Mouse (Mus musculus): ENCODE data around the gene Map2k2. TPM values are rescaled to one million over a fixed set of nuclear protein-coding genes. Genes with fewer than 3 reads are reported as not detected.
"Not testable (repeated sequence)": the region's sequence is repeated elsewhere in the genome, so short reads cannot be mapped to it uniquely, and the experiment has no call there.

Map2k2 gene
- polyA plus RNA-seq (2012; rRNA removed) = 212 and 265 TPM in 2 replicates

DNA sequence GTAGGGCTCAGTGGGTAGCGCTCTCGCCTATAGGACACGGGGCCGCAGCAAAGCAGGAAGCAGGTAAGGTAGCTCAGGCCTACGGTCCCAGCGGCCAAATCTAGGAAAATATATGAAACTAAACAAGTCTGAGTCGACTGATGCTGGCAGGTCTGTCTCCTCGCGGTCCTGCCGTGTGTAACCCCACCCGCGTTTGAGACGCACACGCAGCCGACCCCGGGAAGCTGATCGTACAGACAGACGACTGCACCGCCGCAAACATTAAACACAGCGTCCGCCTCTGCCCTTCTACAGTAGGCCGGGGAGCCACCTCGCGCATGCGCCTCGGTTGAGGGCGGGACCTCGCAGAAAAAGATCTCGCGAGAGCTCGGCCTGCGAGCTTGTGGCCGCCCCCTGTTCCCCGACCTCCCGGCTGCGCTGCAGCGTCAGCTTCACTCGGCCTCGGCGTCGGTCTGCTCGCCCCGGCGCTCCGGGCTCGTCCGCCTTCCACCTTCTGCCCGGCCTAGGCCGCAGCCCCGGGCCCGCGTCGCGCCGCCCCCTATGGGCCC is at the start of gene Map2k2:
TSS of gene Map2k2 (plus strand) at position 351 of the 548 bp plus-strand sequence.
- DNase-seq (ENCODE audit: low read depth, low spot score) = no peak
- under 1% methylated on average over 55 of the region's 56 CpGs for WGBS

DNA sequence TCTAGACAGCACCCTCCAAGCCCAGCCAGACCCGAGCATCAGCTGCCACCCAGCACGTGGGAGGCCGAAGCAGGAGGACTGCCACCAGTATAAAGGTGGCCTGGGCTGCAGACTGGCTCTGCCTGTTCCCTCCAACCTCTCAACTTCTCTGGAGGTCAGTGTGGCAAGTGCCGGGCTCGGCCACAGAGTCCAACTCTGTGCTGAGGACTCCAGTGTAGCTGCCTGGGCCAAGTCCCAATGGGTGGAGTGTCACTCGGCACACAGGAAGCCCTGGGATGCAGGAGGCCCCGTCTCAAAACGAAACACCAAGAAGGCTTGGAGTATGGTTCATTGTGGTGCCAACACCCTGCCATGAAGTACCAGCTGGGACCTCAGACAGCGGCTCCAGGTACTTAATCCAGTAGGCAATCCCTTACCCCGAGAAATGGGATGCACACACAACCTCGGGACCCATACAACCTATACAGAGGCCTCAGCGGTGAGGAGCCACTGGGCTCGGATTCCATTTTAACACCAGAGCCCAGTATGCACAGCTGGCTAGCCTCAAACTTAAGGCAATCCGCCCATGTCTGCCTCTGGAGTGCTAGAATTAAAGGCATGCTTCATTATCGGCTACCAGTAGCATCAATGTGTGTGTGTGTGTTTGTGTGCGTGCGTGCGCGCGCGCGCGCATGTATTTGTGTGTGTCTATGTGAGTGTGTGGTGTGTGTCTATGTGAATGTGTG is 48.1 kb upstream of the Map2k2 start:
- 77% methylated on average over 23 of the region's 23 CpGs for WGBS
- no peak for DNase-seq (ENCODE audit: low read depth, low spot score)

DNA sequence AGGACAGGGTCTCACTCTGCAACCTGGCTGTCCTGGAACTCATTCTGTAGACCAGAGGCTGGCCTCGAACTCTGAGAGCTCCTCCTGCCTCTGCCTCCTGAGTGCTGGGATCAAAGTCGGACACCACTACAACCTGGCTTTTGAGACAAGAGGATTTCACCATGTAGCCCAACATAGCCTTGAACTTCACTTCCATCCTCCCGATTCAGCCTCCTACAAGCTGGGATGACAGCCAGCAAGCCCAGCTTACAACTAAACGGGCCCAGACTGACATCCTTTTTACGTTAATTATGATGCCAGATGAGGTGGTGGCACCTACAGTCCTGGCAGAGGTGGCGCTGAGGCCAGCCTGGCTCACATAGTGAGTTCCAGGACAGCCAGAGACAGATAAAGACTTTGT is 46.8 kb upstream of the Map2k2 start:
- WGBS = 47% methylated on average over 6 of the region's 6 CpGs
- no peak for DNase-seq (ENCODE audit: low read depth, low spot score)

DNA sequence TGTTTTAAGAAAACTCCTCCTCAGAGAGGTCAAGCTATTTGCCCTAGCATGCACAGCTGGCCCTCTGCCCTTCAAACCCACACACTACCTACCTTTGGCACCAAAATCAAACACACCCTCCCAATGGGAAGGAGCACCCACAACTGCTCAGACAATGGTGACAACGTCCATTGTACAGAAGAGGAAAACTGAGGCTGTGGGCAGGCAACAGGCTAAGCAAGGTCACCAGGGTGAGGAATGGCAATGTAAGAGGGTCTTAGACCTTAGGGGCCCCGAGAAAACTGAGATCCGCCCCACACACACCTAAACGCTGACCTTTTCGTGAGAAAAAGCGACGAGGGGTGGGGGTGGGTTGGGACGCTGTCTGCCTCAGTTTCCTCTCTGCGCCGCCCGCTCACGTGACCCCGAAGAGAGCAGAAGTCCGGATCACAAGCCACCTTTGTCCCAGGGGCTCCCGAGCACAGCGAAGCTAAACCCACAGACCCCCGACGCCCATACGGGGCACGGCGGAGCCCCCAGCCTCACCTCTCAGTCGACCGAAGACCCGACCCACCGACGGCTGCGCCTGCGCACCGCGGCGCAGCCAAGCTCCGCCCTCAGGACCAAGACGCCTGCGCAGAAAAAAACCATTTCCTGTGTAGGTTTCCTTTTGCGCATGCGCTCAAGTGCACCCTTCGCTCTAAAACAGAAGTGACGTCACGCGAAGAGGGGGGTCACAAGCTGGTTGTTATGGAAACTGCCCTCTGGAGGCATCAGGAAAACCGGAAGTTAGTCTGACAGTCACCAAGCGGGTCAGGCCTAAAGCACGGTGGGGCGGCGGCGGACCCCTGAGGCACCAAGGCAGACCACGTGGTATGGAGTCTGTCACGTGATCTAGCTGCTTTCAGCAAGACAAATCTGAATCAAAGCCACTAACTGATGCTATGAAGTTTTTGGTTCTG is 45.8 kb upstream of the Map2k2 start, which contains the start of gene Sgta:
TSS of gene Sgta (minus strand) at position 579 of the 941 bp plus-strand sequence.
- WGBS = under 1% methylated on average over 48 of the region's 48 CpGs
- peak; percentile 99 for DNase-seq (ENCODE audit: low read depth, low spot score)

DNA sequence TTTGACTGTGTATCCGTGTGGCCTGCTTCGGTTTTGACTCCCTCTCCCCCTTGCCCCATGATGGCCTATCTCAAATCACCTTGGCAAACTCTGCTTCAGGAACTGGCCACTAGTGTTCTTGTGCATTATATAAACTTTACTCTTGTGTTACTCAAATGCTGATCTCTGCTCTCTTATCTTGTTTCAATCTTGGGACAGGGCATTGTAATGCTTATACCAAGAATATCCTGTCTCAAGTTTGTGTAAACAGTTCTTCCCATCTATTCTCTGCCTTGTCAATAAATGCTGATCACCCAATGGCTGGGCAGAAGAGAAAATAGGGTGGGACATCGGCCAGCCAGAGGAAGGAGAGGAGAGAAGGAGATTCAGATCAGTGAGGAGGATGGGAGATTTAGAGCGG is 43.0 kb upstream of the Map2k2 start:
- WGBS = 61% methylated on average over 4 of the region's 4 CpGs
- no peak for DNase-seq (ENCODE audit: low read depth, low spot score)

DNA sequence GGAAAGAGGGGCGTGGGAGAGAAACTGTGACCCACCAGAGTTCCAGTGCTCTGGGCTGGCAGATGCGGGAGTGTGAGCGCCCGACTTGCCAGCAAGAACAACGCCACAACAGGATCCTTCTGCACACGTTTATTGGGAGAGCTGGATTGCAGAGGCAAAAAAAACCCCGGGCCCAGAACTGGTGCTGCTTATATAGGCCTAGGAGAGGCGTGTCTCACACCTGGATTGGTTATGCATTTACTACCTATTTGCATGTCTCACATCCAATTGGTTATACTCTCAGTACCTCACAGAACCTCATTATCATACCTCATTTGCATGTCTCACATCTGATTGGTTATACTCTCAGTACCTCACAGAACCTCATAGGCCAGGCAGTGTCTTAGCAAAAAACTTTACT is 41.2 kb upstream of the Map2k2 start:
- not testable (repeated sequence) for DNase-seq (ENCODE audit: low read depth, low spot score)
- 79% methylated on average over 8 of the region's 8 CpGs for WGBS

DNA sequence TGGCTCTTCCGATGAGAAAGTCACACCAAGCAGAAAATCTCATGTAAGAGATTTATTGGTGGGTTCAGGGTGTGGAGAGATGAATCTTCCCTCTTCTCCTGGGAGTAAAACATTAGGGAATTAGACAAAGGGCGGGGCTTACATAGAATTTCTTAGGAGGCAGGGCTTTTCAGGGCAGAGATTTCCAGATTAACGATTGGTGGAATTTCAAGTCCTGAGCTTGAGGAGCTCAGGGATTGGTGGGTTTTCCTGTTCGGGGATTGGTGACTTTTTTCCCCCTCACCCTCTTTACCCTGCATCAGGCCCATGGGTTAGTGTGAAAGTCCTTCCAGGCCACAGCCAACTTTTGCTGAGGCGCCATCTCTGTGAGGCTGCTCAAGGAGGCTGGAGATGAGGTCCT is 37.0 kb upstream of the Map2k2 start:
- WGBS = 76% methylated on average over 5 of the region's 5 CpGs

DNA sequence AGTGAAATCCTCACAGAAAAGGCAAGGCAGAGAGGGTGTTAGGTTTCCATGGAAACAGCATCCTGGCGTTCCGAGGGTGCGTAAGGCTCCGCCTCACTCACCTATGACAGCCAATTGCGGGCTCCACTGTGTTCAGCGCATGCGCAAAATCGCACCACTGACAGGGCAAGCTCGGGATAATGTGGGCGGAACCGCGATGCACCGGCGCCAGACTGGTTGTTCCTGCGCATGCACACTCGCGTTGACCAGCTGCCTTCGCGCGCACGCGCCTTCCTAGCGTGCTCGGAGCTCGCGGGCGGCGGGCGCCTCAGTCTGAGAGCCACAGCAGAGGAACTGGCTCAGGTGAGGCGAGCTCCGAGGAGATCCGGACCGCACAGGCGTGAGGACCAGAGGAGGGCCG is 35.9 kb upstream of the Map2k2 start, which contains the start of gene Thop1:
TSS of gene Thop1 (plus strand) at position 200 of the 400 bp plus-strand sequence.
- DNase-seq (ENCODE audit: low read depth, low spot score) = peak; percentile 93
- under 1% methylated on average over 35 of the region's 35 CpGs for WGBS

More for the DNA sequence above, 37.0 kb upstream of the Map2k2 start:
- DNase-seq (ENCODE audit: low read depth, low spot score) = no peak

DNA sequence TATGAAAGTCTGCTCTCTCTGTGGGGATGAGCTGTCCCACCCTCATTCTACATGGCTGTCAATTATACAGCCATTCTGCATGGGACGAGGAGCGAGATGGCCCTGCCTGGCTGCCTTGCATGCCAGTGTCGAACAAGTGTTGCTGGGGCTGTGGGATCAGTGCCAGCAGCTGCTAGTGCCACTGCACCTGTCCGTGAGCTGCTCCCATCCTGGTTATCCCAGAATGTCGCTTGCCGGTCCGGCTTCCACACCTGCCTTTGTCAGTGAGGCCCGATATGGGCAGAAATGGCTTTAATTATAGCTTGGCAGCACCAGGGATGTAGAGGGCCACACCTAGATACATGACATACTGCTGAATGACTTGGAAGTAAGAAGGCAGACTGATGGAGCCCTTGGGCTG is 33.4 kb upstream of the Map2k2 start:
- 46% methylated on average over 8 of the region's 8 CpGs for WGBS
- DNase-seq (ENCODE audit: low read depth, low spot score) = no peak

DNA sequence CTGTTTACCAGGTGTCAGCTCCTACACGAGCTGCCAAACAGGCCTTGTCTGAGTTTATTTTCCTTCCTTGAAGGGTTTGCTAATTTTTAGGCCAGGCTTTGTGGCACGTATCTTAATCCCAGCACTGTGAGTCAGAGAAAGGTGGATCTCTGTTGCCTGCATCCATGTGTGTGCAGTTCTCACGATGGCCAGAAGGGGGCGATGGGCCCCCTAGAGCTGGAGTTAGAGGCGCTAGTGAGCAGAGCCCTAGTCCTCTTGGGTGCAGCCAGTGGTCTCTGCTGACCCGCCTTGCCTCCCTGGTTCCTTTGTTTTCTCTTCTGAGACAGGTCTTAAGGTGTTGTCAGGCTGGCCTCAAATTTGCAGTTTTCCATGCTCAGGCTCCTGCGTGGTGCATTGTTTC is 32.3 kb upstream of the Map2k2 start:
- WGBS = 67% methylated on average over 7 of the region's 7 CpGs
- no peak for DNase-seq (ENCODE audit: low read depth, low spot score)

DNA sequence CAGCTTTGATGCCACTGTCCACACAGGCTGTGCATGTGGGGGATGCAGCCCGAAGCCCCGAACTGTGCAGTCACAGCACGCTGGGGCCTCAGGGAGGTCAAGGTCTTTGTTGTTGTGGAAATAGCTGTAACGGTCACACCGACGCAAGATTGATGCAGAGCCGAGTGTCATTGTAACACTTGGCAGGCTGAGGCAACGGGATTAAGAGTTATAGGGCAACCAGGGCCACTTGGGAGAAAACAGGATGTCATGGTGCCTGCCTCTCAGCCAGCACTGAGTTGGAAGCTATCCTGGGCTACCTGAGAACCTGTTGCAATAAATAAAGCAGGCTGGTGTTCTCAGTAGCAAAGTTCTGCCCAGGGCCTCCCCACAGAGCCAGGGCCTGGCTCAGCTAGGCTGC is 30.0 kb upstream of the Map2k2 start:
- WGBS = 84% methylated on average over 8 of the region's 8 CpGs
- no peak for DNase-seq (ENCODE audit: low read depth, low spot score)

DNA sequence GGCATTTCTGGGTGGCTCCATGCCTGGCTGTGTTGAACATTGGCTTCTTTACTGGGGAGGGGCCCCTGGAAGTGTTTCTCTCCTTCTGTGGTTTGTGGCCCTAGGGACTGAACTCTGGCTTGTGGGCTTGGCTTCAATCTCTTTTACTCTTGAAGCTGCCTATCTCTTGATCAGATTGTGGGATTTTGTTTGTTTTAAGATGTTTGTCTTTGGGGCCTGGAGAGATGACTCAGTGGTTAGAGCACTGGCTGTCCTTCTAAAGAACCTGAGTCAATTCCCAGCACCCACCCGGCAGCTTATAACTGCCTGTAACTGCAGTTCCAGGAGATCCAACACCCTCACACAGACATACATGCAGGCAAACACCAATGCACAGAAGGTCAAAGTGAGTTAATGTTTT is 29.4 kb upstream of the Map2k2 start:
- 34% methylated on average over 1 of the region's 1 CpGs for WGBS
- DNase-seq (ENCODE audit: low read depth, low spot score) = no peak

DNA sequence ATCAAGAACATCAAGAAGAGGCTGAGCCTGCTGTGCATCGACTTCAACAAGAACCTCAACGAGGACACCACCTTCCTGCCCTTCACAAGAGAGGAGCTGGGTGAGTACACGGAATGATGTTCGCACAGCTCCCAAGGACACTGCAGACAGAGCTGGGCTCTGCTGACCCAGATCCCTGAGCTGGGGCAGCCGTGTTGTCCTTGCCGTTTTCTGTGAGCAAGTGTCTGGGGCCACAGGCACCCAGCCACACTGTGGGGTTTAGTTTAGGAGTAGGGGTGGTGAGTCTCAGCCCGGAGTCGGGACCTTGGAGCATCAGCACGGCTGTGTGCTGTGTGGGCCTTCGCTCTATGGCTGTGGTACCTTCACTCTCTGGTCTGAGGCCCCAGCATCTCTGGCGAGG is 27.8 kb upstream of the Map2k2 start:
- WGBS = 91% methylated on average over 11 of the region's 11 CpGs
- DNase-seq (ENCODE audit: low read depth, low spot score) = no peak

DNA sequence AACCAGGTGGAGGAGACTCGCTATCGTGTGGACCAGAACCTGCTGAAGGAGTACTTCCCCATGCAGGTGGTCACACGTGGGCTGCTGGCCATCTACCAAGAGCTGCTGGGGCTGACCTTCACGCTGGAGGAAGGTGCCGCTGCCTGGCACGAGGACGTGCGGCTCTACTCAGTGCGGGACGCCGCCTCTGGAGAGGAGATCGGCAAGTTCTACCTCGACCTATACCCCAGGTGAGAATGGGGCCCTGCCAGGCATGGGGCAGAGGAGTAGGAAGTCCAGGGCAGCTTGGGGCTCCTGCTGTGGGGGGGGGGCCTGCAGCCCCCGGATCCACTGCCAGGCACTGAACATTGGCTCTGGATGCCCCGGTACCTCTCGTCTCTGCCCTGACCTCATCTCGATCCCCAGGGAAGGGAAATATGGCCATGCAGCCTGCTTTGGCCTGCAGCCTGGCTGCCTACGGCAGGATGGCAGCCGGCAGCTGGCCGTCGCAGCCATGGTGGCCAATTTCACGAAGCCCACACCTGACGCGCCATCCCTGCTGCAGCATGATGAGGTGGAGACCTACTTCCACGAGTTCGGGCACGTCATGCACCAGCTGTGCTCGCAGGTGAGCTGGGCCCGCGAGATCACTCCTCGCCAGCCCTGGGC is 25.6 kb upstream of the Map2k2 start:
- DNase-seq (ENCODE audit: low read depth, low spot score) = no peak
- WGBS = 89% methylated on average over 31 of the region's 31 CpGs

DNA sequence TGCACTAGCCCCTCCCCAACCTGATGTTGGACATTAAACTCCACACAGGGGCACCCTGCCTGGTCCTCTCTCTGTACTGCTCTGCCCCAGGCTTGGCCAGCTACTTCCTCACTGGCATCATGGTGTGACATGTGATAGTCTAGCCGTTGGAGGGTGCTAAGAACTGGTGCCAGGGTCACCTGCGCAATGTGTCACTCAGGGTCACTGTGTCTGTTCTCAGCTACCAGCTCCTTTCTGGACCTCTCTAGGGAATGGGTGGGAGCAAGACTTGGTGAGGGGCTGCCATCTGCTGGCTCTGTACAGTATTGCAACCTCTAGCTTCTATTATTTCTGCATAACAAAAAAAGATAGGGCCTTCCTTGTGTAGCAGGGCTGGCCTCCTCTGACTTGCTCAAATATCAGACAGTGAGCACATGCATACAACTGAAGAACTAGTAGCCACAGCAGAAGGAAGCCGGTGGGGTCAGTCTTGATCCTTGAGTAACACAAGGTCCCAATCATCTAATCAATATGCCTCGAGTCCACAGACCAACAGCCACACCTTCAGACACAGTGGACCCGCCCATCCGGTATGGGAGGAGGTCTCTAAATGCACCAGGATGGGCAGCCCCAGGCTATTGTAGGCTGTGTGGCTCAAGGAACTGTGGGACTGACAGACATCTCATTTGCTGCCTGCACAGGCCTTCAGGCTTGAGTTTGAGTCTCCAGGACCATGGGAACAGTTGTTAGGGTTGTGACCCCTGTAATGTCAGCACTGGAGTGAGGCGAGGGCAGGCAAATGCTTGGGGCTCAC is 23.4 kb upstream of the Map2k2 start:
- 63% methylated on average over 7 of the region's 7 CpGs for WGBS
- no peak for DNase-seq (ENCODE audit: low read depth, low spot score)

DNA sequence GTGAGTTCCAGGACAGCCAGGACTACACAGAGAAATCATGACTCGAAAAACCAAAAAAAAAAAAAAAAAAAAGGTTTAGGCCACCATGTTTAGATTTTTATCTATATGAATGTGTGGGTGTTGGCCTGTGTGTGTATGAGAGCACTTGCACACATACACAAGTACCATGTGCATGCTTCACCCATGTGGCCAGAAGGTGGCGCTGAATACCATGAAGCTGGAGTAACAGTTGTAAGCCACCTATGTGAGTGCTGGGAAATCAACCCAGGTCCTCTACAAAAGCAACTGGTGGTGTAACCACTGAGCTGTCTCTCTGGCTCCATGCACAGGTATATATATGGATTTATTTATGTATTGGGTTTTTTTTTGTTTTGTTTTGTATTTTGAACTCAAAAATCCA is 18.7 kb upstream of the Map2k2 start:
- 47% methylated on average over 2 of the region's 2 CpGs for WGBS
- no peak for DNase-seq (ENCODE audit: low read depth, low spot score)

DNA sequence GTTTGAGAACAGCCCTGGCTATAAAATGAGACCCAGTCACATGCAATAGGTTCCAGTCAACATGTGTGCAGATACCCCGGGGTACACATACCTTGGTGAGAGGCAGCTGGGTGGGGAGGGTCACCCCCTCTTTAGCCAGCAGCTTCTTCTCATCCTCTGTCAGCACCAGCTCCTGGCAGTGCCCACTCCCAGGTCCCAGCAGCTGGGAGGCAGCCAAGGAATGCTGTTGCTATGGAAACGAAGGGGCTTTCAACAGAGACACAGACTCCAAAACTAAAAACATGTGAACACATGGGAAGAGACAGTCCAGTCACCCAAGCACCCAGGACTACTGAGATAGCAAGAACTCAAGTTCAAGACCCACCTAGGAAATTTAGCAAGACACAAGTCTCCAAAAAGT is 16.5 kb upstream of the Map2k2 start:
- WGBS = 54% methylated on average over 2 of the region's 2 CpGs
- no peak for DNase-seq (ENCODE audit: low read depth, low spot score)

DNA sequence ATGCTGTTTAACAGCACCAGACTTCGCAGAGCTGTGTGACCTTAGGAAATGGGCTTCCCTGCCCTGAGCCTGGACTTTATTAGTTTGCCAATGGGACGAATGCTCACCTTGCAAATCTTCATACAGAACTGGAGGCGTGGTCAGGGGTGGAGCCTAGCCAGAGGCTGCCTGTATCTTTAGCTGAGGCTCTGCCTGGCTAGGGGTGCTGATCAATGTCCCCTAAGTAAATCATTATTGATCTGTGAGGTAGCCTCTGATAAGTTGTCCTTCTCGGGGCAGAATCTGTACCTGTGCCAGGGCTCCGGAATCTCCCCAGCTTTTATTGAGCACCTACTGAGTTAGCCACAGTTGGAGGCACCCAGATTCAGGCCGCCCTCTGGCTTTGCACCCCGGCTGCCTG is 15.1 kb upstream of the Map2k2 start:
- WGBS = 53% methylated on average over 7 of the region's 7 CpGs
- no peak for DNase-seq (ENCODE audit: low read depth, low spot score)
